Mouse (Mus musculus): ENCODE data around the gene Nrtn.

Nrtn gene

GRCm38 (mm10) chr17:56762769-56763731 lies 5.7 kb upstream of the Nrtn start:
- DNase-seq (ENCODE audit: low spot score), result peak; percentile 55

- peak; percentile 84 for DNase-seq (ENCODE audit: low spot score)
Measured at GRCm38 (mm10) chr17:56761991-56762410, 4.7 kb upstream of the Nrtn start.

- no peak for DNase-seq (ENCODE audit: low spot score)
Measured at GRCm38 (mm10) chr17:56761077-56761476, 3.7 kb upstream of the Nrtn start.

GRCm38 (mm10) chr17:56759261-56759660 lies 1.9 kb upstream of the Nrtn start:
- DNase-seq (ENCODE audit: low spot score), result no peak

GRCm38 (mm10) chr17:56758132-56758531 lies 802 bp upstream of the Nrtn start:
- peak; percentile 84 for DNase-seq (ENCODE audit: low spot score)

- DNase-seq (ENCODE audit: low spot score), result no peak
Measured at GRCm38 (mm10) chr17:56756703-56757399, 479 bp downstream of the Nrtn start.

GRCm38 (mm10) chr17:56754271-56755185 lies 2.8 kb downstream of the Nrtn start:
- DNase-seq (ENCODE audit: low spot score), result no peak

GRCm38 (mm10) chr17:56753452-56753851 lies 3.9 kb downstream of the Nrtn start:
- DNase-seq (ENCODE audit: low spot score), result no peak

GRCm38 (mm10) chr17:56751404-56752072 lies 5.8 kb downstream of the Nrtn start:
- no peak for DNase-seq (ENCODE audit: low spot score)

GRCm38 (mm10) chr17:56744173-56744572 lies 13.2 kb downstream of the Nrtn start:
- no peak for DNase-seq (ENCODE audit: low spot score)

- DNase-seq (ENCODE audit: low spot score), result no peak
Measured at GRCm38 (mm10) chr17:56740788-56741160, 16.6 kb downstream of the Nrtn start.

GRCm38 (mm10) chr17:56740118-56740787 lies 17.1 kb downstream of the Nrtn start:
- no peak for DNase-seq (ENCODE audit: low spot score)

GRCm38 (mm10) chr17:56738221-56738620 lies 19.1 kb downstream of the Nrtn start:
- DNase-seq (ENCODE audit: low spot score), result no peak

GRCm38 (mm10) chr17:56736534-56736933 lies 20.8 kb downstream of the Nrtn start:
- DNase-seq (ENCODE audit: low spot score), result no peak

- DNase-seq (ENCODE audit: low spot score), result no peak
Measured at GRCm38 (mm10) chr17:56729656-56730055, 27.7 kb downstream of the Nrtn start.

GRCm38 (mm10) chr17:56729151-56729550 lies 28.2 kb downstream of the Nrtn start:
- DNase-seq (ENCODE audit: low spot score), result no peak

GRCm38 (mm10) chr17:56728117-56728516 lies 29.2 kb downstream of the Nrtn start:
- no peak for DNase-seq (ENCODE audit: low spot score)

- DNase-seq (ENCODE audit: low spot score), result no peak
Measured at GRCm38 (mm10) chr17:56727659-56728058, 29.7 kb downstream of the Nrtn start.

GRCm38 (mm10) chr17:56727029-56727649 lies 30.2 kb downstream of the Nrtn start:
- no peak for DNase-seq (ENCODE audit: low spot score)

- DNase-seq (ENCODE audit: low spot score), result no peak
Measured at GRCm38 (mm10) chr17:56723419-56724161, 33.7 kb downstream of the Nrtn start.
